Mouse (Mus musculus) small intestine, adult 2 months (tissue): ENCODE data around the gene Cfi.

Experiments
- CTCF ChIP-seq: fragments of 200-500 bp; IDR thresholded peaks from 2 replicates; pipeline ENCODE4 v1.5.1; 2012; ENCODE audit warnings: low read depth, mild to moderate bottlenecking, control low read depth, inconsistent platforms, low read length, moderate library complexity, mixed read lengths; ENCODE audit not compliant: insufficient replicate concordance, insufficient read length; ENCODE audit errors: extremely low read depth
- POLR2A ChIP-seq: fragments of 200-500 bp; IDR thresholded peaks from 2 replicates; pipeline ENCODE4 v1.6.1; 2012; ENCODE audit warnings: low read depth, mild to moderate bottlenecking, control low read depth, inconsistent platforms, low read length, moderate library complexity

DNA sequence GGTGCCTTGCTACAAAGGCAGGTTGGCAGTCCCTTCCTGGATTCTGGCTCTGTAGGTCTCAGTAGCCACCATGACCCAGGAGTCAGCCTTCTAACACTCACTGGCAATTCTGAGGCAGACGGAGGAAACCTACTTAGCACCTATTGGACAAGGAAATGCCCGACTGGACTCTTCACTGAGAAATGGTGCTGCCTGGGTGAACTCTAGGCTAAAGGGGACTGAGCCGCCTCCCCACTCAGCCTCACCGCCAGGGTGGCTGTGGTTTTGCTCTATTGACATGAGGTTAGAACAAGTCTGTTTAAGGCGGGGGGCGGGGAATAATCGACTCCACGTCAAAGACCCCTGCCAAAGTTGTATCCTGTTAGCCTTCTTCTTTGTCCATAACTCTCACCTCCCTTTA is 68.2 kb downstream of the Cfi start:
- TF ChIP-seq CTCF, result no peak
- no peak for TF ChIP-seq POLR2A
